Mouse (Mus musculus): ENCODE data around the gene Zdhhc23. TPM values are rescaled to one million over a fixed set of nuclear protein-coding genes. Genes with fewer than 3 reads are reported as not detected.

Gene Zdhhc23
- total RNA-seq, 2 experiments from 2014 or later, result 45.4 to 50.5 TPM

Small RNA genes within 50 kb of the gene (microRNA-seq; reads per million reads assigned to microRNA genes)
- gene Mir3470b, result 0 reads per million in 2 experiments

Other genes starting within 250 kb of the Zdhhc23 start
- under 1 TPM; 0.41 to 0.54 TPM for gene Drd3, start 225.8 kb downstream of the Zdhhc23 start, total RNA-seq (2021)
- gene Ccdc191, start 90.0 kb downstream of the Zdhhc23 start, total RNA-seq (2021), result 1 to 10 TPM; 5.2 to 9.2 TPM
- 10 to 100 TPM; 35.0 to 38.1 TPM for gene Qtrt2, start 53.0 kb downstream of the Zdhhc23 start, total RNA-seq (2021)
- gene Gramd1c, start 83.6 kb upstream of the Zdhhc23 start, total RNA-seq (2021), result 1 to 10 TPM; 5.8 to 6.2 TPM
- gene Atp6v1a, start 159.9 kb upstream of the Zdhhc23 start, total RNA-seq (2021), result 100 to 1,000 TPM; 360 to 444 TPM
- 10 to 100 TPM; 53.4 to 54.8 TPM for gene Naa50, start 160.0 kb upstream of the Zdhhc23 start, total RNA-seq (2021)
- 10 to 100 TPM; 33.2 to 35.1 TPM for gene Usf3, start 193.5 kb upstream of the Zdhhc23 start, total RNA-seq (2021)